Mouse (Mus musculus): ENCODE data around the gene Slc4a11. TPM values are rescaled to one million over a fixed set of nuclear protein-coding genes. Genes with fewer than 3 reads are reported as not detected.

Gene Slc4a11
- polyA plus RNA-seq, 1 experiment from 2014 or later, result 0.59 TPM

GRCm38 (mm10) chr2:130727752-130728151 lies 30.4 kb upstream of the Slc4a11 start:
- 97% methylated on average over 1 of the region's 1 CpGs for WGBS
- Histone ChIP-seq H3K27ac (ENCODE audit: low read depth, low read length) (no peak overlapping the region), H3K36me3 (ENCODE audit: control insufficient read depth, insufficient read depth, low read length) (peaks cover 79% of the 10 kb centered on the region), H3K9me3 (ENCODE audit: control insufficient read depth, low read length) (no peaks in the 10 kb centered on the region), H3K4me3 (ENCODE audit: low read length) (no peak overlapping the region), H3K4me2 (ENCODE audit: low read length) (no peak overlapping the region), H3K4me1 (ENCODE audit: control insufficient read depth, insufficient read depth, low read depth, low read length) (no peaks in the 10 kb centered on the region), H3K27me3 (replicated peaks; ENCODE audit: control insufficient read depth, insufficient read depth, low read length) (no peaks in the 10 kb centered on the region), H3K9ac (ENCODE audit: low read depth, low read length) (no peak overlapping the region)
- ATAC-seq, result no peak

GRCm38 (mm10) chr2:130724369-130724768 lies 27.1 kb upstream of the Slc4a11 start:
- no peak overlapping the region for H3K27ac ChIP-seq (ENCODE audit: low read depth, low read length)
- H3K27me3 ChIP-seq (replicated peaks; ENCODE audit: control insufficient read depth, insufficient read depth, low read length), result no peaks in the 10 kb centered on the region
- no peak overlapping the region for H3K4me2 ChIP-seq (ENCODE audit: low read length)
- H3K9me3 ChIP-seq (ENCODE audit: control insufficient read depth, low read length), result no peaks in the 10 kb centered on the region
- H3K36me3 ChIP-seq (ENCODE audit: control insufficient read depth, insufficient read depth, low read length), result peaks cover 70% of the 10 kb centered on the region
- H3K9ac ChIP-seq (ENCODE audit: low read depth, low read length), result no peak overlapping the region
- H3K4me3 ChIP-seq (ENCODE audit: low read length), result no peak overlapping the region
- no peak for ATAC-seq
- 78% methylated on average over 4 of the region's 4 CpGs for WGBS
- no peaks in the 10 kb centered on the region for H3K4me1 ChIP-seq (ENCODE audit: control insufficient read depth, insufficient read depth, low read depth, low read length)

- H3K27me3 ChIP-seq (replicated peaks; ENCODE audit: control insufficient read depth, insufficient read depth, low read length), result no peaks in the 10 kb centered on the region
- H3K4me3 ChIP-seq (ENCODE audit: low read length), result no peak overlapping the region
- 87% methylated on average over 6 of the region's 6 CpGs for WGBS
- H3K36me3 ChIP-seq (ENCODE audit: control insufficient read depth, insufficient read depth, low read length), result peaks cover 43% of the 10 kb centered on the region
- no peaks in the 10 kb centered on the region for H3K4me1 ChIP-seq (ENCODE audit: control insufficient read depth, insufficient read depth, low read depth, low read length)
- no peak overlapping the region for H3K9ac ChIP-seq (ENCODE audit: low read depth, low read length)
- no peak for ATAC-seq
- no peak overlapping the region for H3K4me2 ChIP-seq (ENCODE audit: low read length)
- H3K27ac ChIP-seq (ENCODE audit: low read depth, low read length), result no peak overlapping the region
- H3K9me3 ChIP-seq (ENCODE audit: control insufficient read depth, low read length), result no peaks in the 10 kb centered on the region
Observed at GRCm38 (mm10) chr2:130717951-130718350, 20.6 kb upstream of the Slc4a11 start.

GRCm38 (mm10) chr2:130707057-130707456 lies 9.7 kb upstream of the Slc4a11 start:
- no peaks in the 10 kb centered on the region for H3K27me3 ChIP-seq (replicated peaks; ENCODE audit: control insufficient read depth, insufficient read depth, low read length)
- no peak overlapping the region for H3K4me2 ChIP-seq (ENCODE audit: low read length)
- no peak overlapping the region for H3K9ac ChIP-seq (ENCODE audit: low read depth, low read length)
- H3K36me3 ChIP-seq (ENCODE audit: control insufficient read depth, insufficient read depth, low read length), result peaks cover 25% of the 10 kb centered on the region
- WGBS, result 73% methylated on average over 10 of the region's 10 CpGs
- no peaks in the 10 kb centered on the region; the same call in 1 of the 2 replicates for H3K4me1 ChIP-seq (ENCODE audit: control insufficient read depth, insufficient read depth, low read depth, low read length)
- no peak overlapping the region for H3K4me3 ChIP-seq (ENCODE audit: low read length)
- H3K27ac ChIP-seq (ENCODE audit: low read depth, low read length), result no peak overlapping the region
- H3K9me3 ChIP-seq (ENCODE audit: control insufficient read depth, low read length), result no peaks in the 10 kb centered on the region
- ATAC-seq, result no peak

GRCm38 (mm10) chr2:130706602-130707001 lies 9.3 kb upstream of the Slc4a11 start:
- Histone ChIP-seq H3K9me3 (ENCODE audit: control insufficient read depth, low read length) (no peaks in the 10 kb centered on the region), H3K4me1 (ENCODE audit: control insufficient read depth, insufficient read depth, low read depth, low read length) (no peaks in the 10 kb centered on the region; the same call in 1 of the 2 replicates), H3K9ac (ENCODE audit: low read depth, low read length) (no peak overlapping the region), H3K27ac (ENCODE audit: low read depth, low read length) (no peak overlapping the region), H3K36me3 (ENCODE audit: control insufficient read depth, insufficient read depth, low read length) (peaks cover 23% of the 10 kb centered on the region), H3K4me2 (ENCODE audit: low read length) (no peak overlapping the region), H3K27me3 (replicated peaks; ENCODE audit: control insufficient read depth, insufficient read depth, low read length) (no peaks in the 10 kb centered on the region), H3K4me3 (ENCODE audit: low read length) (no peak overlapping the region)
- no peak for ATAC-seq
- WGBS, result 77% methylated on average over 4 of the region's 4 CpGs

GRCm38 (mm10) chr2:130705178-130705577 lies 7.9 kb upstream of the Slc4a11 start:
- Histone ChIP-seq H3K4me2 (ENCODE audit: low read length) (no peak overlapping the region), H3K36me3 (ENCODE audit: control insufficient read depth, insufficient read depth, low read length) (peaks cover 11% of the 10 kb centered on the region), H3K4me3 (ENCODE audit: low read length) (no peak overlapping the region), H3K9ac (ENCODE audit: low read depth, low read length) (no peak overlapping the region), H3K9me3 (ENCODE audit: control insufficient read depth, low read length) (no peaks in the 10 kb centered on the region), H3K27me3 (replicated peaks; ENCODE audit: control insufficient read depth, insufficient read depth, low read length) (no peaks in the 10 kb centered on the region), H3K4me1 (ENCODE audit: control insufficient read depth, insufficient read depth, low read depth, low read length) (no peaks in the 10 kb centered on the region; the same call in 1 of the 2 replicates), H3K27ac (ENCODE audit: low read depth, low read length) (no peak overlapping the region)
- no peak for ATAC-seq
- WGBS, result 76% methylated on average over 6 of the region's 6 CpGs

GRCm38 (mm10) chr2:130704040-130705001 lies 7.0 kb upstream of the Slc4a11 start:
- no peaks in the 10 kb centered on the region for H3K9me3 ChIP-seq (ENCODE audit: control insufficient read depth, low read length)
- H3K9ac ChIP-seq (ENCODE audit: low read depth, low read length), result no peak overlapping the region
- H3K27me3 ChIP-seq (replicated peaks; ENCODE audit: control insufficient read depth, insufficient read depth, low read length), result no peaks in the 10 kb centered on the region
- peaks cover 8% of the 10 kb centered on the region for H3K36me3 ChIP-seq (ENCODE audit: control insufficient read depth, insufficient read depth, low read length)
- 0 out of 2 replicates have a peak overlapping the region, but pooled peaks have one; percentile 29 for H3K27ac ChIP-seq (ENCODE audit: low read depth, low read length)
- WGBS, result 65% methylated on average over 9 of the region's 9 CpGs
- H3K4me2 ChIP-seq (ENCODE audit: low read length), result no peak overlapping the region
- no peaks in the 10 kb centered on the region; the same call in 1 of the 2 replicates for H3K4me1 ChIP-seq (ENCODE audit: control insufficient read depth, insufficient read depth, low read depth, low read length)
- H3K4me3 ChIP-seq (ENCODE audit: low read length), result no peak overlapping the region
- ATAC-seq, result peak; percentile 74

GRCm38 (mm10) chr2:130697821-130698266 lies 525 bp upstream of the Slc4a11 start:
- peaks cover 15% of the 10 kb centered on the region for H3K4me1 ChIP-seq (ENCODE audit: control insufficient read depth, insufficient read depth, low read depth, low read length)
- no peaks in the 10 kb centered on the region for H3K9me3 ChIP-seq (ENCODE audit: control insufficient read depth, low read length)
- peak; percentile 26 for ATAC-seq
- peak overlapping the region; percentile 60 for H3K4me3 ChIP-seq (ENCODE audit: low read length)
- H3K9ac ChIP-seq (ENCODE audit: low read depth, low read length), result peak overlapping the region; percentile 64
- peaks cover 27% of the 10 kb centered on the region for H3K27me3 ChIP-seq (replicated peaks; ENCODE audit: control insufficient read depth, insufficient read depth, low read length)
- no peaks in the 10 kb centered on the region for H3K36me3 ChIP-seq (ENCODE audit: control insufficient read depth, insufficient read depth, low read length)
- no peak overlapping the region for H3K27ac ChIP-seq (ENCODE audit: low read depth, low read length)
- peak overlapping the region; percentile 100 for H3K4me2 ChIP-seq (ENCODE audit: low read length)
- WGBS, result under 1% methylated on average over 14 of the region's 14 CpGs

GRCm38 (mm10) chr2:130696700-130697152 lies 593 bp downstream of the Slc4a11 start:
- H3K4me1 ChIP-seq (ENCODE audit: control insufficient read depth, insufficient read depth, low read depth, low read length), result peaks cover 15% of the 10 kb centered on the region
- peaks cover 27% of the 10 kb centered on the region for H3K27me3 ChIP-seq (replicated peaks; ENCODE audit: control insufficient read depth, insufficient read depth, low read length)
- H3K4me3 ChIP-seq (ENCODE audit: low read length), result peak overlapping the region; percentile 60
- no peaks in the 10 kb centered on the region for H3K36me3 ChIP-seq (ENCODE audit: control insufficient read depth, insufficient read depth, low read length)
- peak overlapping the region; percentile 100 for H3K4me2 ChIP-seq (ENCODE audit: low read length)
- H3K9ac ChIP-seq (ENCODE audit: low read depth, low read length), result peak overlapping the region; percentile 64
- 1% methylated on average over 31 of the region's 31 CpGs for WGBS
- peak; percentile 9 for ATAC-seq
- no peak overlapping the region for H3K27ac ChIP-seq (ENCODE audit: low read depth, low read length)
- no peaks in the 10 kb centered on the region for H3K9me3 ChIP-seq (ENCODE audit: control insufficient read depth, low read length)

Data from hindbrain, embryonic 16.5 days (tissue).